Mouse (Mus musculus) lung, embryonic 15.5 days (tissue): ENCODE results near the gene Lfng. TPM values are rescaled to one million over a fixed set of nuclear protein-coding genes. Genes with fewer than 3 reads are reported as not detected.

ENCODE experiments used
- ATAC-seq: fragments of 200-750 bp; cut with Nextera tagmentation; 2 replicates; pipeline ENCODE4 v1.8.0; 2017; ENCODE audit warnings: moderate number of reproducible peaks, borderline replicate concordance; ENCODE audit not compliant: low FRiP score, low TSS enrichment; ENCODE audit errors: extremely low read depth
- H3K27ac ChIP-seq: fragments of 300-500 bp; sonication (generic); 2 replicates; pipeline ENCODE4 v1.5.1; 2015; ENCODE audit warnings: moderate library complexity, mild to moderate bottlenecking, inconsistent platforms
- H3K27me3 ChIP-seq: fragments of 300-500 bp; sonication (generic); 2 replicates; pipeline ENCODE4 v1.6.1; 2015; ENCODE audit warnings: inconsistent platforms
- H3K36me3 ChIP-seq: fragments of 300-500 bp; sonication (generic); 2 replicates; pipeline ENCODE4 v1.6.1; 2015; ENCODE audit warnings: inconsistent platforms
- H3K4me1 ChIP-seq: fragments of 300-500 bp; sonication (generic); 2 replicates; pipeline ENCODE4 v1.6.1; 2015; ENCODE audit warnings: inconsistent platforms
- H3K4me2 ChIP-seq: fragments of 300-500 bp; sonication (generic); 2 replicates; pipeline ENCODE4 v1.6.1; 2015; ENCODE audit warnings: inconsistent platforms, mild to moderate bottlenecking, moderate library complexity
- H3K4me3 ChIP-seq: fragments of 300-500 bp; sonication (generic); 2 replicates; pipeline ENCODE4 v1.5.1; 2015; ENCODE audit warnings: mild to moderate bottlenecking, inconsistent platforms
- H3K9ac ChIP-seq: fragments of 300-500 bp; sonication (generic); 2 replicates; pipeline ENCODE4 v1.6.1; 2015; ENCODE audit warnings: inconsistent platforms
- H3K9me3 ChIP-seq: fragments of 300-500 bp; sonication (generic); 2 replicates; pipeline ENCODE4 v1.6.1; 2016; ENCODE audit warnings: inconsistent platforms
- WGBS: fragments of 180-500 bp; shearing (Covaris S2); methylation state at CpG from one replicate; pipeline ENCODE4 v1.1.7; 2015; 5-methylcytosine and 5-hydroxymethylcytosine counted together
- polyA plus RNA-seq: library from polyadenylated mRNA; unstranded; fragments of >200 nt; fragmentation: Nextera tagmentation; extraction: Ambion mirVana; gene quantifications from 2 replicates; pipeline ENCODE4 v1.2.1, GENCODE M21; 2015

Lfng gene
- polyA plus RNA-seq, 1 experiment from 2014 or later = 22.5 TPM

DNA sequence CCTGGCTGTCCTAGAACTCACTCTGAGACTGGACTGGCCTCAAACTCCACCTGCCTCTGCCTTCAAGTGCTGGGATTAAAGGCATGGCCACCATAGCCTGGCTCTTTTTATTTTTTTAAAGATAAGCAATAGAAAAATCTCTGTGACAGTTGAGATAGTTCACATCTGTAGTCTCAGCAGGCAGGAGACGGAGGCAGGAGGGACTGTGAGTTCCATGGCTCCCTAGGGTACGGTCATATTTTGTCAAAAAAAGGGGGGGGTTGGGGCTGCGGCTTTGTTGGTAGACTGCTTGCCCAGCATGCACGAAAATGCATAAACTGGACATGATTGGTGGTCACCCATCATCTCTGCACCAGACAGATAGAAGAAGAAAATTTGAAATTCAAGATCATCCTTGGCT lies 35.9 kb upstream of the Lfng start:
- Histone ChIP-seq H3K36me3 (no peaks in the 10 kb centered on the region), H3K9ac (no peak overlapping the region), H3K4me3 (no peak overlapping the region), H3K9me3 (no peaks in the 10 kb centered on the region), H3K4me1 (peaks cover 28% of the 10 kb centered on the region), H3K4me2 (no peak overlapping the region), H3K27me3 (no peaks in the 10 kb centered on the region), H3K27ac (0 out of 2 replicates have a peak overlapping the region, but pooled peaks have one; percentile 3)
- ATAC-seq = no peak
- WGBS = 76% methylated on average over 4 of the region's 4 CpGs

DNA sequence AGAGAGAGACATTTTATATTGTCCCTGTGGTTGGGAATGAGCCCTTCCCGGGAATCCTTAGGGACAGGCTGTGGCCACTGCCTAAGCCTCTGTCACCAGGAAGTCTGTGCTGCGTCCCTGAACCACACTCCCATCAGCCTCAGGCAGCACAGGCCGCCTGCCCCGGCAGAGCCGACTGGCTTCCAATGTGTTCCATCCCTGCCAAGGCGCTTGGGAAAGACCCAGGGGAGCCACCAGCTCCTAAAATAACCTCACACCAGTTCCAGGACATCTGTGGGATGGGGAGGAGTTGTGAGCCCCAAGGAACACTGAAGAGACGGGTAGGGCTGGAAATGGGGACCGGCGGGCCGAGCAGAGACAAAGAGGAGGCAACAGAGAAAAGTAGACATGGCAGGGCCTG lies 35.4 kb upstream of the Lfng start:
- Histone ChIP-seq H3K27me3 (no peaks in the 10 kb centered on the region), H3K36me3 (no peaks in the 10 kb centered on the region), H3K9me3 (no peaks in the 10 kb centered on the region), H3K4me2 (no peak overlapping the region), H3K9ac (no peak overlapping the region), H3K27ac (0 out of 2 replicates have a peak overlapping the region, but pooled peaks have one; percentile 3), H3K4me3 (no peak overlapping the region), H3K4me1 (peaks cover 28% of the 10 kb centered on the region)
- ATAC-seq = no peak
- 58% methylated on average over 10 of the region's 10 CpGs for WGBS

DNA sequence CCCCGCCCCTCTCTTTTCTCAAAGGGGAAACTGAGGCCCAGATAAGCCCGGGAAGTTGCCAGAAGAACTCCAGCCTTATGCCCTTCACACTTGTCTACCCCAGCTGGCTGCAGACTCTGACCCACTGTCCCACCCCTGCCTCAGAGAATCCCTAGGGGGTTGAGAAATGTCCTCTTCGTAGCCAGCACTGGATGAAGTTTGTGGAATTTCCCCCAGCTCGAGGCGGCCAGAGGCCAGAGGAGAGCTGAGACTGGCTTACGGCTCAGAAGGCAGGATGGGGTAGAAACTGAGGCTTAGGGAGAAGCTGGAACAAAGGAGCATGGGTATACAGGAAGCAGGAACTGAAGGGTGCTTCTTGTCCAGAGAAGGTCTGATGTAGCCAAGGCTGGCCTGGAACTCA lies 34.5 kb upstream of the Lfng start:
- Histone ChIP-seq H3K27me3 (no peaks in the 10 kb centered on the region), H3K4me3 (no peak overlapping the region), H3K36me3 (no peaks in the 10 kb centered on the region), H3K4me1 (peaks cover 19% of the 10 kb centered on the region), H3K4me2 (no peak overlapping the region), H3K27ac (0 out of 2 replicates have a peak overlapping the region, but pooled peaks have one; percentile 40), H3K9me3 (no peaks in the 10 kb centered on the region), H3K9ac (no peak overlapping the region)
- ATAC-seq = no peak
- 55% methylated on average over 6 of the region's 6 CpGs for WGBS

DNA sequence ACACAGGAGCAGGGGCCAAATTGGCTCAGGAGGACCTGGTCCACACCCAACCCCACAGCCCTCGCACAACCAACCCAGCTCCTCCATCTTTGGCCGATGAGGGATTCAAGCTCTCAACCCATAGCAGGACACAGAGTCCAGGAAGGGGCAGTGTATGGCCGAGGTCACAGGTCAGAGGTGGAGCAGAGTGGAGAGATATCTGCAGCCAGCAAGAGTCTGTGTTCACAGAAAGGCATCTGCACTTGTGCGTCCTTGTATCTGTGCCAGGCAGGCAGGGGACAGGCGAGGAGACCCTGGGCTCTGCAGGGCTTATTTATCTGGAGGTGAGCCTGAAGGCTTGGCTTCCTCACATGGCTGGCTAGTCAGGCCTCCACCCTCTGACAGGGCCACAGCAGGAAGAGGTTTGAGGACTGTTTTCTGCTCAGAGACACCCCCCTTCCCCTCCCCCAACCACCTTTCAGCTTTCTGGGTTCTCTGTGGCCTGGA lies 31.7 kb upstream of the Lfng start:
- H3K9me3 ChIP-seq = no peaks in the 10 kb centered on the region
- 0 out of 2 replicates have a peak, but pooled peaks have one; percentile 20 for ATAC-seq
- H3K36me3 ChIP-seq = no peaks in the 10 kb centered on the region
- no peak overlapping the region for H3K27ac ChIP-seq
- WGBS = 45% methylated on average over 5 of the region's 5 CpGs
- H3K9ac ChIP-seq = no peak overlapping the region
- H3K4me2 ChIP-seq = no peak overlapping the region
- 0 out of 2 replicates have a peak, but pooled peaks cover 7% of the 10 kb centered on the region for H3K4me1 ChIP-seq
- H3K4me3 ChIP-seq = no peak overlapping the region
- no peaks in the 10 kb centered on the region for H3K27me3 ChIP-seq

DNA sequence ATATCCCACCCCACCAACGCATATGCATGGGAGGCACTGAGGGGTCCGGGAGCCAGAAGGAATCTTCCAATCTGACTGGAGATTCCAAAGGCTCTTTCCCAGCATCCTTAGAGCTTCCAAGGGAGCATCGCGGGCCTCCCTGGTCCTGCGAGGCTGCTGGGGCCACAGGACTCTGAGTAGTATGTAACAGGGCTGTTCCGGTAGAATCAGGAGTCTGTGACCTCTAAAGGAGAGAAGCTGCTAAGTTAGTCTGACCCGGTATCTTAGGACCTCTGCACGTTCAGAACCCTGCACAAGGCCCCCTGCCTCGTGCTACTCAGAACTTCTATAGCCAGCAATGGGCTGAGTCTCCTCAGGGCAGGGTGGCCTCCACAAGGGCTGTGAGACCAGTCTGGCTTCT lies 27.9 kb upstream of the Lfng start:
- ATAC-seq = no peak
- no peak overlapping the region for H3K9ac ChIP-seq

DNA sequence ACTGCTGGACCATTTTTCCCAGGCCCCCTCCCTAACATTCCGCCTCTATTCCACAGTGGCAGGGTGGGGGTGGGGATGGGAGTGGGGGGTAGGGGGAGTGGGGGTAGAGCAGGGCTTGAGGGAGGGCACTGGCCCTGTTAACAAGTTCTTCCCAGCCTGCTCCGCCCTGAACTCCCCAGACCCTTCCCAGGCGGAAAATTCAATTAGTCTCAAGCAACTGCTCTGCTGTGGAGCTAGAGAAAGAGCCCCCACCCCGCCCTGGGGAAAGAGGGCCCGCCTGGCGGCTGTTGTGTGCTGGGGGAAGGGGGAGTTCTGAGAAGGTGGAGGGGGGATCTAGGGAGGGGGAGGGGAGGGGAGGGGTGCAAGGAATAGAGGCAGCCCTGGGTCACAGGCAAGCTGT lies 27.3 kb upstream of the Lfng start:
- Histone ChIP-seq H3K9ac (no peak overlapping the region), H3K4me1 (peaks cover 16% of the 10 kb centered on the region; the same call in 1 of the 2 replicates), H3K4me3 (no peak overlapping the region), H3K4me2 (no peak overlapping the region), H3K36me3 (no peaks in the 10 kb centered on the region), H3K27me3 (no peaks in the 10 kb centered on the region), H3K9me3 (no peaks in the 10 kb centered on the region), H3K27ac (no peak overlapping the region)
- 38% methylated on average over 6 of the region's 6 CpGs for WGBS
- ATAC-seq = no peak

More for the DNA sequence above, 27.9 kb upstream of the Lfng start:
- H3K4me1 ChIP-seq = peaks cover 16% of the 10 kb centered on the region; the same call in 1 of the 2 replicates
- WGBS = 47% methylated on average over 9 of the region's 9 CpGs
- H3K27ac ChIP-seq = no peak overlapping the region
- no peaks in the 10 kb centered on the region for H3K27me3 ChIP-seq
- H3K36me3 ChIP-seq = no peaks in the 10 kb centered on the region
- H3K4me3 ChIP-seq = no peak overlapping the region
- no peak overlapping the region for H3K4me2 ChIP-seq
- no peaks in the 10 kb centered on the region for H3K9me3 ChIP-seq

DNA sequence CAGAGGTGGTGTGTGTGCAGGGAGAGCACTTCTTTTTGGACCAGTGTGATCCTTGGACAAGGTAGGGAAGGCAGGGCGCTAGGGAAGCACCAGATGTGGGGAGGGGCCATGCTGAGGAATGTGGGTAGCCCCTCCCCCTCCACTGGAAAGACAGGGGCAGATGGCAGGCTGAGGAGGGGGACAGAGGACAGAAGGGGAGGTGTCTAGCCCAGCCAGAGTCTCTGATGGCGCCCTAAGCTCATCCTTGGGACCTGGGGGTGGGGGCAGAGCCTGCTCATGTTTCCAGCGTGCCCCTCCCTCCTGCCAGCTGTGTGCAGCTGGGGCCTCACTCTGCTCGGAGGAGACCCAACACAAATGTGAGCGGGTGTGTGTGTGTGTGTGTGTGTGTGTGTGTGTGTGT lies 25.6 kb upstream of the Lfng start:
- Histone ChIP-seq H3K4me1 (peaks cover 11% of the 10 kb centered on the region; the same call in 1 of the 2 replicates), H3K27me3 (no peaks in the 10 kb centered on the region), H3K27ac (no peak overlapping the region), H3K36me3 (no peaks in the 10 kb centered on the region), H3K4me2 (no peak overlapping the region), H3K9me3 (no peaks in the 10 kb centered on the region), H3K9ac (no peak overlapping the region), H3K4me3 (no peak overlapping the region)
- 0% methylated on average over 3 of the region's 5 CpGs for WGBS
- peak; percentile 66 for ATAC-seq

DNA sequence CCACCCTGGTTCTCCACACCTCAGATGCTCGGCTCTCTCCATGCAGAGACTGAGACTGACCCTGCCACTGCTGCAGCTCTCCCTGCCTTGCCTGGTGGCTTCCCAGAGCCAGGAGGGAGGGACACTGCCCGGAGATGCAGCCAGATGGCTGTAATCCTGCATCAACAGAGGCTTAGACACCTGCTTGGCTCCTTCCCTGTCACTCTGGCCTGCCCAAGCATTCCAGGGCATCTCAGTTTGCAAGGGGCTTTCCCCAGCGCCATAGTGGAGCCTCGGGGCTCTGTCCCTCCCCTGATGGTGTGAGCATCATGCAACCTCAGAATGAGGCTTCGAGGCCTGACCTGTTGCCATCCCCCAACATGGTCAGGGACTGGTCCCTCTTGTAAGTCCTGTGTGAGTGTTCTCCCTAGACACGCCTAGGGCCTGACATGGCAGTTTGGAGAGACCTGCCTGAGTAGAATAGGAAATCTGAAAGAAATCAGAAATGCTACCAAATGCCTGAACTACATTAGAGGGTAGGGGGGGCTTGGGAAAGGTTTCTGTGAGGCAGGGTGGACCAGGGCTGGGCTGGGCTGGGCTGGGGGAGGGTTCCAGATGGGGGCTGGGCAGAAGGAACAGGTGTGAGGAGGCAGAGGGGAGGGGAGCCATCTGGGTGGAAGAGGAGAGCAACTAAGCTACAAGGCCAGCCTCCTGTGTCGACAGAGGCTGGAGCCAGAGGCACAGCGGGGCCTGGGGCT lies 24.0 kb upstream of the Lfng start:
- Histone ChIP-seq H3K36me3 (no peaks in the 10 kb centered on the region), H3K27me3 (no peaks in the 10 kb centered on the region), H3K9ac (no peak overlapping the region), H3K4me1 (peaks cover 11% of the 10 kb centered on the region; the same call in 1 of the 2 replicates), H3K9me3 (no peaks in the 10 kb centered on the region), H3K4me2 (no peak overlapping the region), H3K4me3 (no peak overlapping the region), H3K27ac (no peak overlapping the region)
- WGBS = 38% methylated on average over 8 of the region's 8 CpGs
- ATAC-seq = no peak

DNA sequence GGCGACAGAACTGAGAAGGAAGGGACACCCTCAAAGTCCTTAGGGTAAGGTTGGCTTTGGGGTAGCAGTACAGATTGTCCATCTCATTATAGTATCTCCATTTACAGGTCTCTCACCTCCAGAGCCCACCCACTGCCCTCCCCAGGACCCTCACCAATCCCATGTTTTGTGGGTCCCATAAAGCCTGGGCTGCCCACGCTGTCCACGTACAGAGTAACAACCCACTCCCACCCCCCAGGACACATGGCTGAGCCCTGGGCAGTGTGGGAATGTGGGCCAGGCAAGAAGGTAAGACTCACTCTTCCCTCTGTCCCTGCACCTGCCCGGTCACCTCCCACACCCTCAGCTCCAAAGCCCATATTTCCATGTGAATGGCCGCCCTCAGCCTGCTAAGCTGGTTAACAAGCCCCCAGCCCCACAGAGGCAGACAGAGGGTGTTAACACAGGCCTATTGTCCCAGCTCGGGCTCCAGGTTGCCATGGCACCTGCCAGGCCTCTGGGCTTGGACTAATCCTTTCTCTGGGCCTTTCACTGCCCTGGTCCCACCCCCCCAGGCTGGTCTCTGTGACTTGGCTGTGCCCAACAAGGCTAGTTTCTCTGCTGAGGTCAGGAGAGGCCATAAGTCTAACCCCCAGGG lies 23.3 kb upstream of the Lfng start:
- no peaks in the 10 kb centered on the region for H3K9me3 ChIP-seq
- peaks cover 11% of the 10 kb centered on the region; the same call in 1 of the 2 replicates for H3K4me1 ChIP-seq
- peak; percentile 16; the same call in 1 of the 2 replicates for ATAC-seq
- H3K9ac ChIP-seq = no peak overlapping the region
- no peaks in the 10 kb centered on the region for H3K36me3 ChIP-seq
- no peaks in the 10 kb centered on the region for H3K27me3 ChIP-seq
- WGBS = 47% methylated on average over 6 of the region's 6 CpGs
- H3K4me3 ChIP-seq = no peak overlapping the region
- H3K27ac ChIP-seq = no peak overlapping the region
- no peak overlapping the region for H3K4me2 ChIP-seq

DNA sequence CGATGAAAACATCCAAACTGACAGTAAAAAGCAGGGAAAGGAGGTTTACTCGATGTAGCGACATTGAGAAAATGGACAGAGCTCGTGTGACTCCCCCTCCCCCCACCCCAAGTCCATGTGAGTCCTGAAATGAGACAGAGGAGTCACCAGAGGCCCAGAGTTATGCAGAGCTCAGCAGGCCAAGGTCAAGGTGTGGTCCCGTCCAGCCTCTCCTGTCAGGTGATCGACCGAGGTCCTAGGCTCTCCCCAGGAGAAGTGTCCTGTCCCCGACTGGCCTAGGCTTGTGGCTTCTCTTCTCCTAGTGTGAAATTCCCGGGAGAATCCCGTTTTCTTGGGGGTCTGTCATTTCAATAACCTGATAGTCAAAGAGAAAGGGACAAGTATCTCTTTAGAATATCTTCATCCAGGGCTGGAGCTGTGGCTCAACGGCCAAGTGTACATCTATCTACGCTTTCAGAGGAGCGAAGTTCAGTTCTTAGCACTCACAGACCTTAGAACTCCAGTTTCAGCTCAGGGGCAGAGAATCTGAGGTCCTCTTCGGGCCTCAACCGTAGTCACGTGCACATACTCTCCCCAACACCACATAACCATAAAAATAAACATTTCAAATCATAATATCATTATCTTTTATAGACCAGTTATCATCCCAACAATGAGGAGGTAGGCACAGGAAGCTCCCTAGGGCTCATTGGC lies 17.9 kb upstream of the Lfng start:
- ATAC-seq = no peak
- H3K9ac ChIP-seq = no peak overlapping the region
- no peak overlapping the region for H3K4me2 ChIP-seq
- no peaks in the 10 kb centered on the region for H3K9me3 ChIP-seq
- H3K27ac ChIP-seq = no peak overlapping the region
- H3K36me3 ChIP-seq = no peaks in the 10 kb centered on the region
- no peaks in the 10 kb centered on the region for H3K4me1 ChIP-seq
- no peak overlapping the region for H3K4me3 ChIP-seq
- 77% methylated on average over 16 of the region's 16 CpGs for WGBS
- no peaks in the 10 kb centered on the region for H3K27me3 ChIP-seq

DNA sequence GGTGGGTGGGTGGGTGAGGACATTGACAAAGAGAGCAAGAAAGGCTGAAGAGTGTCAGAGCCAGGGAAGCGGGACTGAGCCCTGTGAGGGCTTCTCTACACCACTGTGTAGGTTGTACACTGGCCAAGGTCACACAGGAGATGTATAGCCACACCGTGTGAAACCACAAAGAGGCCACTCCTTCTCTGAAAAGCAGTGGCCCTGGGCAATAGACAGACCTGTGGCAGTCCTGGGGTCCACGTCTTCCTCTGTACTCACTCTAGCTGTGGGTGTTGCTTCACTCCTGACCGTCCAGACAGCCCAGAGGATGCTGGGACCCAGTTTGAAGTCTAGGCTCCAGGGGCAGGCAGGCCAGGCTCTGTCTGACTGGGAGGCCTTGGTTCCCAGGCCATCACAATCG lies 12.3 kb upstream of the Lfng start:
- Histone ChIP-seq H3K9ac (no peak overlapping the region), H3K9me3 (no peaks in the 10 kb centered on the region), H3K4me2 (no peak overlapping the region), H3K27me3 (no peaks in the 10 kb centered on the region), H3K4me3 (no peak overlapping the region), H3K4me1 (peaks cover 17% of the 10 kb centered on the region), H3K27ac (no peak overlapping the region), H3K36me3 (no peaks in the 10 kb centered on the region)
- ATAC-seq = no peak
- 72% methylated on average over 5 of the region's 5 CpGs for WGBS
